9 mouse cellular contexts compared by ENCODE assay signal in genomic region chr17:29176391-29177267, GRCm38 (mm10).
A peak's percentile ranks its signal among the peaks of the same experiment; 100 is the strongest.
DNase-seq lines count a peak whose midpoint lies in the region; ATAC-seq lines count a peak whose summit lies in the region.
"Had no signal": no experiment of that assay in that cellular context is flagged by ENCODE, and none has a peak within 500 bp of the region (broad histone marks: within the 10 kb centered on the region; RNA-seq: fewer than 3 reads in every experiment).

No protein-coding gene starts in this region.

- peak overlapping the region; percentile 66 for H3K27ac ChIP-seq in forebrain, embryonic 16.5 days (ENCODE audit: low read length)
- peak overlapping the region; percentile 66 for H3K27ac ChIP-seq in hindbrain, embryonic 13.5 days
- peak overlapping the region; percentile 73 for H3K27ac ChIP-seq in midbrain, embryonic 13.5 days

- peaks cover 12% of the 10 kb centered on the region for H3K4me1 ChIP-seq in forebrain, embryonic 16.5 days (replicated peaks; ENCODE audit: control insufficient read depth, insufficient read depth, low read length)
- peaks cover 24% of the 10 kb centered on the region for H3K4me1 ChIP-seq in hindbrain, embryonic 13.5 days (replicated peaks)
- H3K4me1 ChIP-seq in midbrain, embryonic 13.5 days (replicated peaks), result peaks cover 23% of the 10 kb centered on the region

- intact Hi-C loops in heart, postnatal 25 days (cut with DNase I), result loop anchor here (1.0 to 5.0 kb wide), 3 partner anchors 70 to 336 kb away; no protein-coding TSS in a partner anchor

- H3K9me3 ChIP-seq in forebrain, embryonic 16.5 days (ENCODE audit: control insufficient read depth, low read length), result no peaks in the 10 kb centered on the region
- H3K9me3 ChIP-seq in hindbrain, embryonic 13.5 days, result no peaks in the 10 kb centered on the region
- H3K9me3 ChIP-seq in midbrain, embryonic 13.5 days, result no peaks in the 10 kb centered on the region

- ATAC-seq in forebrain, embryonic 16.5 days, result peak; percentile 82
- ATAC-seq in hindbrain, embryonic 13.5 days (ENCODE audit: low FRiP score), result peak; percentile 62
- ATAC-seq in midbrain, embryonic 13.5 days, result peak; percentile 81
- ATAC-seq: Patski had no signal

- 11% methylated on average over 9 of the region's 9 CpGs for WGBS in forebrain, embryonic 16.5 days
- WGBS in hindbrain, embryonic 13.5 days, result 18% methylated on average over 9 of the region's 9 CpGs
- WGBS in midbrain, embryonic 13.5 days, result 13% methylated on average over 9 of the region's 9 CpGs

- DNase-seq in heart, adult 18-20 months, result peak; percentile 41 to 69
- no peak for DNase-seq in heart, postnatal 25 days (ENCODE audit: low spot score)
- DNase-seq in cerebellum, adult 11-12 months, result peak; percentile 26
- DNase-seq in left cerebral cortex, adult 18-20 months (ENCODE audit: low spot score in 2 of 2), result peak; percentile 81 to 82
- DNase-seq in thymus, postnatal 14 days, result peak; percentile 65

- peak overlapping the region; percentile 33 for H3K4me2 ChIP-seq in forebrain, embryonic 16.5 days (ENCODE audit: low read length)
- peak overlapping the region; percentile 20; the same call in 1 of the 2 replicates for H3K4me2 ChIP-seq in hindbrain, embryonic 13.5 days
- H3K4me2 ChIP-seq in midbrain, embryonic 13.5 days (replicated peaks), result peak overlapping the region; percentile 15; the same call in 1 of the 2 replicates

- H3K36me3 ChIP-seq in forebrain, embryonic 16.5 days (ENCODE audit: control insufficient read depth, insufficient read depth), result no peaks in the 10 kb centered on the region
- no peaks in the 10 kb centered on the region for H3K36me3 ChIP-seq in hindbrain, embryonic 13.5 days
- H3K36me3 ChIP-seq in midbrain, embryonic 13.5 days, result no peaks in the 10 kb centered on the region

- no peaks in the 10 kb centered on the region for H3K27me3 ChIP-seq in forebrain, embryonic 16.5 days (replicated peaks; ENCODE audit: control insufficient read depth, insufficient read depth, low read length)
- peaks cover 6% of the 10 kb centered on the region; the same call in 1 of the 2 replicates for H3K27me3 ChIP-seq in hindbrain, embryonic 13.5 days
- H3K27me3 ChIP-seq in midbrain, embryonic 13.5 days, result no peaks in the 10 kb centered on the region
- H3K27me3 ChIP-seq: Patski had no signal

- no peak overlapping the region for H3K4me3 ChIP-seq in forebrain, embryonic 16.5 days (replicated peaks; ENCODE audit: low read length)
- H3K4me3 ChIP-seq in hindbrain, embryonic 13.5 days, result no peak overlapping the region
- H3K4me3 ChIP-seq in midbrain, embryonic 13.5 days (replicated peaks), result no peak overlapping the region

- H3K9ac ChIP-seq in forebrain, embryonic 16.5 days (replicated peaks; ENCODE audit: low read depth, low read length), result peak overlapping the region; percentile 26; the same call in 1 of the 2 replicates
- peak overlapping the region; percentile 8; the same call in 1 of the 2 replicates for H3K9ac ChIP-seq in hindbrain, embryonic 13.5 days
- H3K9ac ChIP-seq in midbrain, embryonic 13.5 days (replicated peaks), result peak overlapping the region; percentile 1; the same call in 1 of the 2 replicates
